Mouse (Mus musculus) right cerebral cortex, postnatal 10 days (tissue): ENCODE data around the gene Hpf1.

Experiments used
- DNase-seq, 2 experiments: peaks; one replicate each; pipeline ENCODE4 v3.0.0; 2021; ENCODE audit warnings: low spot score in 2 of 2

Hpf1 gene

GRCm38 (mm10) chr8:60895878-60896277 lies 5.7 kb downstream of the Hpf1 start:
- DNase-seq: no peak

- no peak for DNase-seq
Observed at GRCm38 (mm10) chr8:60900147-60900546, 9.9 kb downstream of the Hpf1 start.

GRCm38 (mm10) chr8:60912081-60912480 lies 21.9 kb downstream of the Hpf1 start:
- no peak for DNase-seq

GRCm38 (mm10) chr8:60912554-60912953 lies 22.3 kb downstream of the Hpf1 start:
- no peak for DNase-seq

- DNase-seq: no peak
Observed at GRCm38 (mm10) chr8:60919069-60919468, 28.9 kb downstream of the Hpf1 start.

- DNase-seq: no peak
Observed at GRCm38 (mm10) chr8:60920176-60920575, 30.0 kb downstream of the Hpf1 start.

GRCm38 (mm10) chr8:60933617-60934016 lies 43.4 kb downstream of the Hpf1 start:
- DNase-seq: no peak

- DNase-seq: no peak
Observed at GRCm38 (mm10) chr8:60938717-60939424, 48.7 kb downstream of the Hpf1 start.

- DNase-seq: no peak
Observed at GRCm38 (mm10) chr8:60942867-60943266, 52.6 kb downstream of the Hpf1 start.

GRCm38 (mm10) chr8:60947503-60947902 lies 57.3 kb downstream of the Hpf1 start:
- DNase-seq: no peak

- DNase-seq: no peak
Observed at GRCm38 (mm10) chr8:60949859-60950258, 59.6 kb downstream of the Hpf1 start.

- DNase-seq: no peak
Observed at GRCm38 (mm10) chr8:60951271-60951670, 61.1 kb downstream of the Hpf1 start.

- no peak for DNase-seq
Observed at GRCm38 (mm10) chr8:60951757-60952156, 61.5 kb downstream of the Hpf1 start.

- no peak for DNase-seq
Observed at GRCm38 (mm10) chr8:60952803-60953202, 62.6 kb downstream of the Hpf1 start.

GRCm38 (mm10) chr8:60954281-60955014 lies 64.2 kb downstream of the Hpf1 start:
- DNase-seq: peak; percentile 82 to 91

GRCm38 (mm10) chr8:60956847-60957246 lies 66.6 kb downstream of the Hpf1 start:
- DNase-seq: no peak
